Mouse (Mus musculus) limb, embryonic 14.5 days (tissue): Measurements from ENCODE around the gene Gm45062. TPM values are rescaled to one million over a fixed set of nuclear protein-coding genes. Genes with fewer than 3 reads are reported as not detected.

ENCODE experiments used
- ATAC-seq: fragments of 200-750 bp; cut with Nextera tagmentation; 2 replicates; pipeline ENCODE4 v1.8.0; 2017; ENCODE audit warnings: low read depth, moderate number of reproducible peaks, moderate TSS enrichment; ENCODE audit not compliant: low FRiP score
- DNase-seq: peaks from one replicate; pipeline ENCODE4 v3.0.0-alpha.2; 2015; ENCODE audit warnings: low spot score
- H3K27ac ChIP-seq: fragments of 300-500 bp; sonication (generic); replicated peaks from 2 replicates; pipeline ENCODE4 v1.5.1; 2014; ENCODE audit warnings: low read depth, mild to moderate bottlenecking, low read length, moderate library complexity, mixed read lengths
- H3K27me3 ChIP-seq: fragments of 300-500 bp; sonication (generic); 2 replicates; pipeline ENCODE4 v1.6.1; 2014; ENCODE audit warnings: low read length, mixed read lengths; ENCODE audit not compliant: control insufficient read depth, insufficient read depth
- H3K36me3 ChIP-seq: fragments of 300-500 bp; sonication (generic); 2 replicates; pipeline ENCODE4 v1.6.1; 2014; ENCODE audit warnings: mild to moderate bottlenecking, low read length, moderate library complexity, mixed read lengths; ENCODE audit not compliant: control insufficient read depth, insufficient read depth
- H3K4me1 ChIP-seq: fragments of 300-500 bp; sonication (generic); 2 replicates; pipeline ENCODE4 v1.6.1; 2014; ENCODE audit warnings: antibody characterized with exemption, low read length, mixed read lengths; ENCODE audit not compliant: control insufficient read depth, insufficient read depth
- H3K4me2 ChIP-seq: fragments of 300-500 bp; sonication (generic); replicated peaks from 2 replicates; pipeline ENCODE4 v1.6.1; 2014; ENCODE audit warnings: low read depth, mild to moderate bottlenecking, low read length, moderate library complexity; ENCODE audit not compliant: severe bottlenecking
- H3K4me3 ChIP-seq: fragments of 300-500 bp; sonication (generic); replicated peaks from 2 replicates; pipeline ENCODE4 v1.5.1; 2014; ENCODE audit warnings: low read length
- H3K9ac ChIP-seq: fragments of 300-500 bp; sonication (generic); 2 replicates; pipeline ENCODE4 v1.6.1; 2014; ENCODE audit warnings: mild to moderate bottlenecking, low read depth, low read length, moderate library complexity; ENCODE audit not compliant: severe bottlenecking
- H3K9me3 ChIP-seq: fragments of 300-500 bp; sonication (generic); 2 replicates; pipeline ENCODE4 v1.6.1; 2016; ENCODE audit warnings: low read length; ENCODE audit not compliant: control insufficient read depth
- POLR2A ChIP-seq: fragments of 200-500 bp; IDR thresholded peaks from 2 replicates; pipeline ENCODE4 v1.8.0; 2012; ENCODE audit warnings: inconsistent platforms, mild to moderate bottlenecking, moderate library complexity, borderline replicate concordance; ENCODE audit not compliant: insufficient read depth, insufficient read length; ENCODE audit errors: extremely low read depth
- WGBS: fragments of 180-500 bp; shearing (Covaris S2); extraction: QIAGEN DNeasy Blood & Tissue Kit; methylation state at CpG from one replicate; pipeline ENCODE4 v1.1.7; 2014; 5-methylcytosine and 5-hydroxymethylcytosine counted together
- polyA plus RNA-seq, 2 experiments: library from polyadenylated mRNA; depleted of rRNA in 1 of 2; stranded (reverse) in 1 of 2; unstranded in 1 of 2; fragments of >200 nt; fragmentation: Nextera tagmentation in 1 of 2; extraction: Ambion mirVana in 1 of 2; gene quantifications; 2 replicates each; pipeline versions ENCODE4 v1.2.1 to v1.2.3; 2012 to 2014

Gene Gm45062
- polyA plus RNA-seq, 2 experiments, result 8.7 to 14.7 TPM

GRCm38 (mm10) chr6:8433179-8433578 is 173.9 kb downstream of the Gm45062 start:
- WGBS, result 89% methylated on average over 9 of the region's 9 CpGs
- Histone ChIP-seq H3K4me3 (no peak overlapping the region), H3K4me1 (no peaks in the 10 kb centered on the region), H3K4me2 (no peak overlapping the region), H3K27me3 (no peaks in the 10 kb centered on the region), H3K9ac (no peak overlapping the region), H3K9me3 (no peaks in the 10 kb centered on the region), H3K36me3 (no peaks in the 10 kb centered on the region), H3K27ac (no peak overlapping the region)
- ATAC-seq, result no peak
- no peak for DNase-seq
- TF ChIP-seq POLR2A, result no peak

- 90% methylated on average over 3 of the region's 3 CpGs for WGBS
- no peak for ATAC-seq
- no peaks in the 10 kb centered on the region; the same call in 1 of the 2 replicates for H3K9me3 ChIP-seq
Observed at GRCm38 (mm10) chr6:8437937-8438336, 178.7 kb downstream of the Gm45062 start.

DNA sequence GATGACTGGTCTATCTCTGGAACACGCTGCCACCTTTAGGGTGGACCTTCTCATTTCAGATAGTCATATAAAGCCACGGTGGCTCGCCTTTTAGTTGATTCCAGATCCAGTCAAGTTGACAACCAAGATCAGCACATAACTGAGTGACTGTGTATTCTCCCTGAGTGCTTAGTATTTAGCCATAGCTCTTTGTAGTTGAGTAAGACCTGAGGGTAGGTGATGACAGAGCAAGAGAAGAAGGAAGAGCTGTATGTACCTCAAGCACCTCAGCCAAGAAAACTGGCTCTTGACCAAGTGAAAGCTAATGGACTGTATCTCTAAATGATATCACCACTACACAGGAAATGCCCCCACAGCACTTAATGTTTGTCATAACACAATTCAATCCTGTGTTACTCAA is 182.6 kb downstream of the Gm45062 start:
- Histone ChIP-seq H3K27me3 (no peaks in the 10 kb centered on the region), H3K36me3 (no peaks in the 10 kb centered on the region), H3K4me3 (no peak overlapping the region), H3K27ac (no peak overlapping the region), H3K9ac (no peak overlapping the region), H3K4me1 (peaks cover 12% of the 10 kb centered on the region), H3K9me3 (no peaks in the 10 kb centered on the region; the same call in 1 of the 2 replicates), H3K4me2 (no peak overlapping the region)
- WGBS, result 84% methylated on average over 3 of the region's 3 CpGs
- ATAC-seq (no peak), DNase-seq (no peak)
- no peak for TF ChIP-seq POLR2A

More at GRCm38 (mm10) chr6:8437937-8438336, 178.7 kb downstream of the Gm45062 start:
- Histone ChIP-seq H3K27ac (no peak overlapping the region), H3K36me3 (no peaks in the 10 kb centered on the region), H3K4me2 (no peak overlapping the region), H3K27me3 (no peaks in the 10 kb centered on the region), H3K9ac (no peak overlapping the region), H3K4me1 (no peaks in the 10 kb centered on the region), H3K4me3 (no peak overlapping the region)
- no peak for DNase-seq
- no peak for TF ChIP-seq POLR2A

GRCm38 (mm10) chr6:8446786-8447185 is 187.5 kb downstream of the Gm45062 start:
- Histone ChIP-seq H3K4me1 (peaks cover 19% of the 10 kb centered on the region), H3K27me3 (no peaks in the 10 kb centered on the region), H3K9ac (no peak overlapping the region), H3K4me2 (peak overlapping the region; percentile 10; the same call in 1 of the 2 replicates), H3K36me3 (no peaks in the 10 kb centered on the region), H3K27ac (peak overlapping the region; percentile 13; the same call in 1 of the 2 replicates), H3K9me3 (no peaks in the 10 kb centered on the region; the same call in 1 of the 2 replicates), H3K4me3 (no peak overlapping the region)
- ATAC-seq (peak; percentile 55; the same call in 1 of the 2 replicates), DNase-seq (no peak)
- no peak for TF ChIP-seq POLR2A
- 25% methylated on average over 5 of the region's 5 CpGs for WGBS

GRCm38 (mm10) chr6:8455599-8455998 is 196.3 kb downstream of the Gm45062 start:
- no peak overlapping the region for H3K27ac ChIP-seq
- H3K9me3 ChIP-seq, result no peaks in the 10 kb centered on the region
- no peaks in the 10 kb centered on the region for H3K36me3 ChIP-seq
- WGBS, result 83% methylated on average over 5 of the region's 5 CpGs
- H3K4me1 ChIP-seq, result no peaks in the 10 kb centered on the region
- DNase-seq (no peak), ATAC-seq (no peak)
- H3K27me3 ChIP-seq, result no peaks in the 10 kb centered on the region
- no peak for TF ChIP-seq POLR2A
- no peak overlapping the region for H3K4me3 ChIP-seq
- H3K9ac ChIP-seq, result no peak overlapping the region
- no peak overlapping the region for H3K4me2 ChIP-seq
